Mouse (Mus musculus) cerebellum, adult 11-12 months (tissue): Measurements from ENCODE around the gene Srp72.
"Not testable (repeated sequence)": the region's sequence is repeated elsewhere in the genome, so short reads cannot be mapped to it uniquely, and the experiment has no call there.

ENCODE experiments used
- DNase-seq: peaks from one replicate; pipeline ENCODE4 v3.0.0; 2022

Srp72 gene

DNA sequence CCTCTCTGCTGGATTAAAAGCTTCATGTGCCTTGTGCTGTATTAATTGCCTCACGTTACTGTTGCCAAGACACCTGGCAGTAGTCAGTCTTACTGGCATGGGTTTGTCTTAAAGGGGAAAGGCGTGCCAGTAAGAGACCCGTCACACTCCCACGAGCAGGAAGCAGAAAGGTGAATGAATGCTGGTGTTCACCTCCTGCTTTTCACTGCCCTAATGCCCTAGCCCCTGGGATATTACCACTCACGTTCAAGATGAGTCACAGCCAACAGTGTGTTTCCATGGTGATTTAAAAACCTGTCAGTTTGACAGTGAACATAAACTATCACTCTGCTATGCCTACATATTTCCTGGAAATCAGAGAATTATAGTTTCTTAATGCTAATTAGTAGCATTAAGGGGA is 5.2 kb upstream of the Srp72 start:
- no peak for DNase-seq

DNA sequence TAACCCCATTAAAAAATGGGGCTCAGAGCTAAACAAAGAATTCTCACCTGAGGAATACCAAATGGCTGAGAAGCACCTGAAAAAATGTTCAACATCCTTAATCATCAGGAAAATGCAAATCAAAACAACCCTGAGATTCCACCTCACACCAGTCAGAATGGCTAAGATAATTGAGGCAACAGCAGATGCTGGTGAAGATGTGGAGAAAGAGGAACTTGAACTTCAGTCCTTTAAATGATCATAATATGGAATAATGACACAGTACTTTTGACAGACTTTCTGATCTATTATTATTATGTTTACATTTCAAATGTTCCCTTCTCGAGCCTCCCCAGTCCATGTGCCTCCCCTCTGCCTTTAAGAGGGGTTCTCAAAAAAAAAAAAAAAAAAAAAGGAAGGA is 3.4 kb upstream of the Srp72 start:
- not testable (repeated sequence) for DNase-seq

DNA sequence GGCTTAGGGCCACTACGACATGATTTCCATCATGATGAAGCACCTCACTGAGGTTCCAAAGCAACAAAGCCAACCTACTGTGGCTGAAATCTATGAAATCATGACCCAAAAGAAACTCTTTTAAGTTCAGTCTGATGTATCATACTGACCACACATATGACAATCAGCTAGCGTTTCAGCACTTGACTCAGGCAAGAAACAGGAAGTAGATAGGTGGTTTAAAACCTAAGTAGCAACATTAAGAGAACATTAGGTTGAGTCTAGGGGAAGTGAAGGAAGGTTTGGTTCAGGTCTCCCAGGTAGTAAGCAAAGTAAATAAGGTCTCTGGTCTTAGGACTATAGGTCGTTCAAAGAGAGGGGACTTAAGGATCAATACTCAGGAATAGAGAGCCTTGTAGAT is 995 bp upstream of the Srp72 start:
- DNase-seq, result no peak

DNA sequence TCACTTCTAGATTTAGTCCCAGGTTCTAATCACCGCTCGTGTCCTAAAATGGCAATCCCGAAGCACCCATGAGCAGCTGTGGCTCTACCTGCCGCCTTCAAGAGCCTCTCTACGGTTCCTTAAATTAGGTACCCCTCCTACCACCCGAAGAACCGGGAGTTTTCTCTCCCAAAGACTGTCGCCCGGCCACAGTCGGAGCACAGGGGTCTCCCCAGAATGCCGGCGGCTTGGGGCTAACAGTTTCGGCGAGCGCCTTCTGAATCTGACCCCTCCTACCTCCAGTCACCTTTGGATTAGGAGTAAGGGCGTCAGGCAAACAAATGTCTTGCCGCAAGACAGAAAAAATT is 303 bp upstream of the Srp72 start:
- no peak for DNase-seq

DNA sequence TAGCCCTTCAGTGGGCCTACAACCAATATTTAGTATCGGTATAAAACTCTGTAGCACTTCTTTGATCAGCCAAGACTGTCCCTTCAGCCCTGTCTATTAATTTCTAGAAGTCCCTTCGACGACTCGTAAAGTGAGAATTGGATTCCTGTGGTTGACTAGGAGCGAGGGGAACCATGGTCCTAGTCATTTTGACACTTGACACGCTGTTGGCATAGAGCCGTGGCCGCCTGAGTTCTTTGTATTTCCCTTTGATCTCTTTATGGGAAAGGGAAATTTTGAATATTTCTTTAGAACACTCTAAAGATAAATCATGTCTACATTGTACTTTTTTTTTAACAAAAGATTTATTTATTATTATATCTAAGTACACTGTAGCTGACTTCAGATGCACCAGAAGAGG is 1.3 kb downstream of the Srp72 start:
- DNase-seq, result no peak

DNA sequence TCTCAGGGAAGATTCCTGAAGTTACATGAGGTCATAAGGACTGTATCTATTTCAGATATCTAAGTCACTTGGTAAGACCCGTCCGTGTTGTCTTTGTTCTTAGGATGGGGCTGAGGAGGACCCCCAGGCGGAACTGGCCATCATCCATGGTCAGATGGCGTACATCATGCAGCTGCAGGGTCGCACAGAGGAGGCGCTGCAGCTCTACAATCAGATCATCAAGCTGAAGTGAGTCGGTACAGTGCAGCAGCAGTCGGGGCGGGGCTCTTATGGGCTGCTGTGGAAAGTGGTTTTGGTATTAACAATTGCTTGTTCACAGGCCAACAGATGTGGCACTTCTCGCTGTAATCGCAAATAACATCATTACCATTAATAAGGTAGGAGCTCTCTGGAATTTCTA is 9.5 kb downstream of the Srp72 start:
- DNase-seq, result no peak

DNA sequence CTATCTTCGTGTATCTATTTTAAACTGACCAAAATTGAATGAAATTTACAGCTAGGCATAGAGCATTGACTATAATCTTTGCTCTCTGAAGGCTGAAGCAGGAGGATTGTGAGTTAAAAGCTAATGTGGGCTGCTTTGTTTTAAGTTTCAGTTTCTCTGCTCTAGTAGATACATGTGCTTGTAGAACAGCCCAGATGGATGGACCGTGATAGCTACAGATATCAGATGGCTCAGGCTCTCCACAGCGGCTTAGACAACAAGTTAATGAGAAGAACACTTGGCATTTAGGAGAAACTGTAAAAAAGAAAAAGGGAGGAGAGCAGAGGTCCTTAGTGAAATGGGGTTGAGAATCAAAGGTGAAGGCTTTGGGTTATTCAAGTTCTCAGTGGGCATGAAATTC is 16.3 kb downstream of the Srp72 start:
- no peak for DNase-seq

DNA sequence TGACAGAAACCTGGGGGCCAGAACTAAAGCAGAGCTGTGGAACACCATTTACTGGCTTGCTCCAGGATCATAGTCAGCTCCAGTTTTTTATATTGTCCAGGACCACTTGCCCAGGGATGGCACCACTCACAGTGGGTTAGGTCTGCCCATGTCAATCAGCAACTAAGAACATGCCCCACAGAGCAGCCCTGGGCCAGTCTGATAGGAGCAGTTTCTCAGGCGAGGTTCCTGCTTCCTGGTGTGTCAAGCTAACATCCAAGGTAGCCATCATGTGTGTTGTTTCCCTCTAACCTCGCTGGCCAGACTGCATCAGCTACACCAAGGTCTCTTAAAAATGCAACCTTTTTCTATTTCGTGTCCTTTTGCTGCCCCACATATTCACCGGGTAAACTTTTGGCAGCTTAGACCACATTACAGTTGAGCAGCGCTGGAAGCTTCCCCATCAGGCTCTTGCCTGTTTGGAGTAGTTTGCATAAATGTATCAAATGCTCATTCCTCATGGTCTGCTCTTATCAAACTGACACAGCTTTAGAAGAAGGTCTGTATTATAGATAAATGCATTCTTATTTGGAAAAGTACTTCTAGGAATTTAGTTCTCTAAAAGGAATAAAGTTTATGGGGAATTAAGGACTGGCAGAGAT is 18.8 kb downstream of the Srp72 start:
- DNase-seq, result no peak

DNA sequence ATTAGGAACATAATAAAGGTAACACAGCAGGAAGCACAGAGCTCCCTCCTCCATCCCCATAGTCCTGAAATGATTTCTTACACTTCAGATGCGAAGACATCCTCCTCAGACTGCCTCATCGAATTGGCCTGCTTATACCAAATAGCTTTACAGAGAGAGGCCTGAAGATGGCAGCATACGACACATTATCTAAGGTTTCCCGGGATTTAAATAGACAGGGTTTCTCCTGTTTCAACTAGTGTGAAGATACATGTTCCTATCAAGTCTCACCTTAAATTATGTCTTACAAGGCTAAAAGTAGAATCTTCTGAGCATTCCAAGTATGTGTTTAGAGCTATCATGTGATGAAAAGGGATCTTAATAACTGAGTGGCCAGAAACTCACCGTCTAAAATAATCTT is 23.9 kb downstream of the Srp72 start:
- no peak for DNase-seq

DNA sequence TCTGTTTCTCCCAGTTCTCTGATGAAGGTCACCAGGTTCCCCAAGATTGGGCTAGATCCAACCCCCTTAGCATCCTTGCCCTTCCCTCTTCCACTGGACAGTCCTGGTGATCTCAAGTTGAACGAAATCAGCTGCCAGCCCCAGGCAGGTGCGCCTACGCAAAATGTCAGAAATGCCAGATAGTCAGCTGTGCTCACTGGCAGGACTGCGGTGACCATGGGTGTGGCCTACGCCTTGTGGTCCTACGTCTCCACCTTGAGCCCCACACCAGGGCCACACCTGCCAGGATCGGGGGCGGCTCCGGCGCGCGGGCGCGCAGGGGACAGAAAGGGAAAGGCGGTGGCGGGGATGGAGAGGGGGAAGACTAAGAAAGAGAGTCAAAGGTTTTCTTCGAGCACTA is 26.7 kb downstream of the Srp72 start:
- DNase-seq, result no peak

DNA sequence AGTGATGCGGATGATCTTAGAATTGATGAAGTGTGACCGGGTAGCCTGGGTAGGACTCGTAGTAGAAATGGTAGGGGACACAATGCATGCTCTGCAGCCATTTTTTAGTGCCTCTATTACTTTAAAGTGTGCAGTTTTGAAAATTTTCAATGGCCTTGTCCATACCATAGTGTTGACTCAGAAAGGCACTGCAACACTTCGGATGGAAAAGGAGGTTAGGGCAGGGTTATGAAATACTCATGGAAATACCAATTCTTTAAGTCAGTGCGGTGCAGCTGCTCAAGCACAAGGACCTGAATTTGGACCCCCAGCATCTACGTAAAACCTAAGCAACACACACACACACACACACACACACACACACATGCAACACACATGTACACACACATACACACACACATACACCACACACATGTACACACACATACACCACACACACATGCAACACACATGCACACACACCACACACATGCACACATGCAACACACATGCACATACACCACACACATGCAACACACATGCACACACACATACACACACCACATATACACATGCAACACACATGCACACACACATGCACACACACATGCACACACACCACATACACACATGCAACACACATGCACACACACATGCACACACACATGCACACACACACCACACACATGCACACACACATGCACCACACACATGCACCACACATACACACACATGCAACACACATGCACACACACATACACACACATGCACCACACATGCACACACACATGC is 29.8 kb downstream of the Srp72 start, which contains the start of gene Arl9:
TSS of gene Arl9 (plus strand) at position 5 of the 771 bp plus-strand sequence.
- no peak for DNase-seq

DNA sequence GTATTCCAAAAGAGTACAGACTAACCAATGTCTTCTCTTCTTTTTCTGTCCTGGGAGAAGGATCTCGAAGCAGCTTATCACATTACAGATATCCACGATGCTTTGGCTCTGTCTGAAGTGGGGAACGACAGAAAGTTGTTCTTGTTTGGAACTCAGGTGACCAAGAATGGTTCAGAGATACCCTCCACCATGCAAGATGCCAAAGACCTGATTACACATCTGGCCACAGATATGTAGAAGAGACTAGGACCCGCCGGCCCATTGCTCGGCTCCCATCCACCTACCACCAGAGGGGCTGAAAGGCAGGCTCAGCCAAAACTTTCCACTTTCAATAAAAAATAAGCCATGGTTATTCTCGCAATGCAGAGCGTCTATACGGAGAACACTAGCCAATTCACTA is 35.9 kb downstream of the Srp72 start:
- DNase-seq, result no peak

DNA sequence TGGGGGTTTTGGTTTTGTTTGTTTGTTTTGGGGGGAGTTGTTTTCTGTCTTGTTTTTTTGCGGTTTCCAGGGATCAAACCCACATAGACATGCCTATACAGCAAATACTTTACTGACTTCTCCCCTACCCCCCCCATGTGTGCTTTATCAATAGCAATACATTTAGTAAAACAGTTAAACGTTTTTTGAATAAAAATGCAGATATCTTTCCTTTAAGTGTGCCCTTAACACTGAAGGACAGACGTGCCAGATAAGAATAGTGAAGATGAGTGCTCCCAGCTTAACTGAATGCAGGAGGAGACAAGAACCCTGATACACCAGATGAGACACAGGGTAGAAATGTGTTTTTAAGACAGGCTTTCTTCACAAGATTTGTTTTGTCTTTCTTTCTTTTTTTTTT is 36.6 kb downstream of the Srp72 start:
- DNase-seq, result no peak

DNA sequence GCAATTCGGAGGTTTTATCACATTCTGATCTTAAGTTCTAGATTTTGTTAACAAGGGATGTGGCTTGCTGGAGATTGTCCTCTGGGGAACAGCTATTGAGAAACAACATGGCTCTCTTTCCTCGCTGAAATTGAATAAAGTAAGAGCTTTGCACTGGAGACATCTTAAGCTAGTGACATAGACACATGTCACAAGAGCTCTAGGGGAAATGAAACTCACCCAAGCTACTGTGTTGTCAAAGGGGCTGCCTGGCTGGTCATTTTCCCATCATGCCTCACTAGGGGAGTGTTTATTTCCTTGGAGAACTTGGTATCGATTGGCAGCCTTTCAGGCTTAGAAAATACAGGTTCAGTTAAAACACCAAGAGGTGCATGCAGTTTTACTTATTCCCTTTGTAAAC is 38.7 kb downstream of the Srp72 start:
- no peak for DNase-seq

DNA sequence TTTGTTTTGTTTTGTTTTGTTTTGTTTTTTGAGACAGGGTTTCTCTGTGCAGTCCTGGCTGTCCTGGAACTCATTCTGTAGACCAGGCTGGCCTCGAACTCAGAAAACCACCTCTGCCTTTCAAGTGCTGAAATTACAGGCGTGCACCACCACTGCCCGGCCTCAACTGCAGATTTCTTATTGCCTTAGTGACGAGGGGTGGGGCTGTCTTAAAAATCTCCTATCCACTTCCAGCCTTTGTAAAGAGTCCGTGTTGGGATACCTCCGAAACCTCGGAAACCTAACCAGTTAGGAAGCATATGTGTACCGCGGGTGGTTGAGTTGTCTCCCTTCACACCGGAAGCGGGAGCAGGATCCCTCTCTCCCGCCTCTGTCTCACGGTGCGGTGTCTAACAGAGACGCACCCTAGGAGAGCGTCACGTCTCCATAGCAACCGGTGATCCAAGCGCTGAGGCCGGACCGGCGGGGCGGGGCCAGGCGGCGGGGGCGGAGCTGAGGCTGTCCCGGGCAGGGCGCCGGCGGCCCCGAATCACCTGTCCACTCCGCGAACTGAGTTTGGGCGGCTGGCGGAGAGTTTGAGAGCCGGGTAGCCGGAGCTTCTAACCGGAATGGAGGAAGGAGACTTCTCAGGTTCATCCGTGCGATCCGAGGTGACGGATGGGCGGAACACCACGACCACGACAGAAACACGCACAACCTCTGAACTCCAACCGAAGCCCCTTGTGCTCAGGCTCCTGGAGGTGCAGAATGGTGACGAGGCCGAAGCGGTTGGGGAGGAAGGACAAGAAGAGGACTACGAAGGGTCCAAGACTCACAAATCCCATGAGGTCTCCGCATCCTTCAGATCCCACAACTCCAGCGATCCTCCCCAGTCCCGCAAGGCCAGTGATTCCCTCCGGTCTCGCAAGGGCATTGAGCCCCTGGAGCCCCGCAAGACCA is 41.3 kb downstream of the Srp72 start, which contains the start of gene Thegl:
TSS of gene Thegl (plus strand) at position 480 of the 939 bp plus-strand sequence.
- DNase-seq, result peak; percentile 47

DNA sequence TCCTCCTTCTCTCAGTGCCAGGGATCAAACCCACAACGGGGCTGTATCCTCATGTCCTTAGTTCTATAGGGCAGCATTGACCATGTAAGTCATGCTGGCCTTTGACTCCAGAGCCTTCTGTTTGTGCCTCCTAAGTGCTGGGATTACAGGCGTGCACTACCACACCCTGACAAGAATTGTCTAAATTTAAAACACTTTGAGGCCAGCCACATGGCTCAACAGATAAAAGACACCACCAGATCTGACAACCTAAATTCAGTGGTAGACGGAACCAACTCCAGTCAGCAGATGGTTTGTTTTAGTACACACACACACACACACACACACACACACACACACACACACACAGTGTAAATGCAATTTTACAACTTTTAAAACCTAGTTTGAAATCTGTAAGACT is 53.6 kb downstream of the Srp72 start:
- DNase-seq, result no peak

DNA sequence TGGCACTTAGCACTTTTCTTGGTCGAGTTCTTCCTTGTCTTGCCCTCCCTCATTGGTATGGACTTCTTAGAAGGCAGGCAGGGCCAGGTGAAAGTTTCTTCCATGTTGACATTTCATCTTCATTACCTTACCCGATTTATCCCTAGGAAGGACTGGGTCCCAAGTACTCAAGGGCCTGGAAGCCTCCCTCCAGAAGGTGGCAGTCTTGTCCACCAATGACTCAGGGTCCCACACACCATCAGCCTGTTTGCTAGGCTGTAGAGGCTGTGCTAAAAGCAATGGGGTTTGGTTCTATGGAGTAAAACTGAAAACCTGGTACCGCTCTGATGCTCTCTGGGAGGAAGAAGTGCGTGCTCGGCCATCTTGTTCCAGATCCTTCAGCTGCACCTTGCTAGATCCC is 55.3 kb downstream of the Srp72 start:
- DNase-seq, result no peak

DNA sequence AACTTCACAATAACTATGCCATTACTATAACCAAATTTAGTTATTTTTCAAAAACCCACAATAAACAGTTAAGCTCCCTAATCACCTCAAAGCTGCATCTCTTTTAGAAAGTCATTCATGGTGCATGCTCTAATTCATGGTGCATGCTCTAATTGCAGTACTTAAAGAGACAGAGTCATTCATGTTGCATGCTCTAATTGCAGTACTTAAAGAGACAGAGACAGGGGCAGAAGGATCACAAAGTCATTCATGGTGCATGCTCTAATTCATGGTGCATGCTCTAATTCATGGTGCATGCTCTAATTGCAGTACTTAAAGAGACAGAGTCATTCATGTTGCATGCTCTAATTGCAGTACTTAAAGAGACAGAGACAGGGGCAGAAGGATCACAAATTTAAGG is 60.6 kb downstream of the Srp72 start:
- DNase-seq, result not testable (repeated sequence)

DNA sequence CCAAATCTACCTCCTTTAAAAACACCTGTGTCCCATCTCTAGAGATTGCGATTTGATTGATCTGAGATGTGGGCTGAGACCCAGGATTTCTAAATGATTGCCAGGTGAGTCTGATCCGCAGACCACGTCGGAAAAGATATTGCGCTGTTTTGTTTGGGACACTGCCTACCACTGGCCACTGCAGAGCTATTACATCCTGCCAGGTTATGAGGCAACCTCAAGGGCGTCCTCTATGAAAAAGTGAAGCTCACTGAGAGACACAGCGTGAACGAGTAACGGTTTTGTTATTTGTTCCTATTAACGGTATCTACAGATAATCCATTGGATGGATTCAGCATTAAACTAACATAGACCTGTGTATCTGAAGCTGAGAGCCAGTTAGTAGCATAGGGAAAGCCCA is 64.0 kb downstream of the Srp72 start:
- no peak for DNase-seq

DNA sequence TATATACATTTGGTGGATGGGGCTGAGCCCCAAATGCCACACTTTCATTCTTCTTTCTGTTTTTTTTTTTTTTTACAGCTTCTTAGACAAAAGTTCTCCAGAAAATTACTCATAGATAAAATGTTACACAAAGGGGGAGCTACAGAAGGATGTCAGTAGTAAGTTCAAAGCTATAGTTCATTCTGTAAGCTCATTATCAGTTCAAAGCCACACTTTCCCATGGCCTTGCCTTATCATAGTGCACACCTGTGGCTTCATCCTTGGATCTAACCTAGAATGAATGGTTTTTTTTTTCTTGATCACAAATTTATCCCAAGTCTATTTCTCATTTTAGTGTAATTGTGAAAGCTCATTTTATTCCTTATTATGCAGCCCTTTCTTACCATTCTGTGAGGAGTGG is 64.9 kb downstream of the Srp72 start:
- no peak for DNase-seq

DNA sequence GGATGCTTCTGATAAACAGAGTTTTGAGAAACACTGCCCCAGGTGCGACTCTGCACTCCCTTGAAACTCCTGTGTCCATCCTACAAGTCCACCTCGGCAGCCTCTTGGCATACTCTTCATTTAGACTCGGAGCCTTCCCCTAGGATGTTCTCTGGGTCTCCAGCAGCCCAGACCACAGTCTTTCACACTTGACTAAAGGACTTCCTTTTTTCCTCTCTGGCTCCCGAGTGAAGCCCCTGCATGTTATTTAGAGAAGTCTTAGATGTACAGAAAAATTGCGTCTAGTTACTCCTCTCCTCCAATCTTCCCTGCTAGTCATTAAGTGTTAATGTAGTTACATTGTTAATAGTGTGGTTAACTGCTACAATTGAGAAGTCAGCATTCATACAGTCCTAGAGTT is 69.9 kb downstream of the Srp72 start:
- DNase-seq, result no peak
